Mouse (Mus musculus): Measurements from ENCODE around the gene Tmprss11a. TPM values are rescaled to one million over a fixed set of nuclear protein-coding genes. Genes with fewer than 3 reads are reported as not detected.

Gene Tmprss11a
- not detected in 2 replicates for polyA plus RNA-seq (2012; rRNA removed)

DNA sequence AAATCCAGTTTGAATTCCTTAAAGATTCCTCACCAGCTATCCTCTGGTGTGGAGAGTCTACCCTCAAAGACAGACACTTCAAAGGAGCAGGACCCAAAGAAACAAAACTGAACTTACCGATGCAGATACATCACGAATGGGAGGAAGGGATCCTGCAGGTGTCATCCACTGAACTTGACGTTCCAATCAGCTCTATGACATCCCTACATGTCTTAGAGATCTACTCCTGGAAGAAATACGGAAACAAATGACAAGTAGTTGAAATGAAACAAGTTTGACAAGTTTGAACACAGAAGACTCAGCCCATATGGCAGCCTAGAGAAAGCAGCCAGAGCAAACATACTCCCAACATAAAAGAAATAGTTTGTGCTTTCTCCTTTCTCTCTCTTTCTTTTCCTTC is at the start of gene Tmprss11a:
Gene Tmprss11a (minus strand): TSS at position 101 of the 400 bp plus-strand sequence.

GRCm38 (mm10) chr5:86518500-86518899 is 49.7 kb upstream of the Tmprss11a start, which contains the start of gene Tmprss11g:
Tmprss11g (minus strand) TSS chr5:86518600.

DNA sequence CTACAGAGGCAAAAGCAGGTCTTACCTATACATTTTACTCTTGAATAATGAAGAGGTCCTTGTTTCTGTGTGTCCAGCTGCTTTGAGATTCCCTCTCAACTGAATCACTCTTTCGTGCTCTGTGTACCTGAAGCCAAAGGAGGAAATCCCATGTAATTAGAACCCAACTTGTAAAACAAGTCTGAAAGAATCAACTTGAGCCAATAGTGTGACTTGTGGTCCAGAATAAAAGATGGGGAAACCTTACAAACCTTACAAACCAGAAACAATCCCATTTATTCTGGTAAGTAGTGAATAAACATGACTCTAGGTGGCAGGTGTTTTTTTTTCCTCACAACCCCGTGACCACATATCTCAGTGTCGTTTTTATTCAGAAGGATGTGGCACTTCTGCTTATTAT is 95.5 kb downstream of the Tmprss11a start, which contains the start of gene Tmprss11d:
Gene Tmprss11d (minus strand): TSS at position 101 of the 400 bp plus-strand sequence.

Other genes with a start within 250 kb of the Tmprss11a start
- not detected in 2 replicates for gene Tmprss11c, start 179.7 kb downstream of the Tmprss11a start, polyA plus RNA-seq (2012; rRNA removed)
- not detected in 2 replicates for gene Tmprss11d, start 95.6 kb downstream of the Tmprss11a start, polyA plus RNA-seq (2012; rRNA removed)
- not detected in 2 replicates for gene Tmprss11g, start 49.6 kb upstream of the Tmprss11a start, polyA plus RNA-seq (2012; rRNA removed)
- not detected in 2 replicates for gene Tmprss11f, start 163.4 kb upstream of the Tmprss11a start, polyA plus RNA-seq (2012; rRNA removed)
- gene Tmprss11b, start 207.4 kb upstream of the Tmprss11a start, polyA plus RNA-seq (2012; rRNA removed) = not detected in 2 replicates

Data from colon, adult 2 months (tissue).